Mouse (Mus musculus) liver, adult 2 months (tissue): ENCODE measurements around the gene A630089N07Rik.

Experiments
- CTCF ChIP-seq: fragments of 200-500 bp; IDR thresholded peaks from 2 replicates; pipeline ENCODE4 v1.5.1; 2011; ENCODE audit warnings: low read depth, low read length, control low read depth
- POLR2A ChIP-seq: fragments of 200-500 bp; IDR thresholded peaks from 2 replicates; pipeline ENCODE4 v1.6.1; 2011; ENCODE audit warnings: low read length, control low read depth; ENCODE audit not compliant: insufficient read depth; ENCODE audit errors: extremely low read depth

DNA sequence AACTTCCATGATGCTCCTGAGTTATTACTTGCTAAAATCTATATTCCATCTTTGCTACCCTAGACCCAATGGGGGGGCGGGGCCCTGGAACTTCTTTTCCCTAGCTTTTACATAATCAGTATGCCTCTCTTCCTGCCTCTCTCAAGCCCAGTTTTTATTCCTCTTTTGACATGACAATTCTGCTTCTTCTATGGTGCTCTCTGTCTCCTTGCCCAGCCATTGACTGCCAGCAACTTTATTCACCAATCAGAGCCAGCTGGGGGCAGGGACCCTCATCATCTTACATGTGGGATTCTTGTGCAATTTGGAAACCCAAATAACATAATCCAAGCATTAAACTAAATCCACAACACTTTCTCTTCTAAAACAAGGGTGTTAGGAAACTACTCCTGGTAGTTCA, 100.9 kb downstream of the A630089N07Rik start:
- TF ChIP-seq CTCF (no peak), POLR2A (no peak)
